Mouse (Mus musculus): ENCODE measurements around the gene Nckap5l.

DNA sequence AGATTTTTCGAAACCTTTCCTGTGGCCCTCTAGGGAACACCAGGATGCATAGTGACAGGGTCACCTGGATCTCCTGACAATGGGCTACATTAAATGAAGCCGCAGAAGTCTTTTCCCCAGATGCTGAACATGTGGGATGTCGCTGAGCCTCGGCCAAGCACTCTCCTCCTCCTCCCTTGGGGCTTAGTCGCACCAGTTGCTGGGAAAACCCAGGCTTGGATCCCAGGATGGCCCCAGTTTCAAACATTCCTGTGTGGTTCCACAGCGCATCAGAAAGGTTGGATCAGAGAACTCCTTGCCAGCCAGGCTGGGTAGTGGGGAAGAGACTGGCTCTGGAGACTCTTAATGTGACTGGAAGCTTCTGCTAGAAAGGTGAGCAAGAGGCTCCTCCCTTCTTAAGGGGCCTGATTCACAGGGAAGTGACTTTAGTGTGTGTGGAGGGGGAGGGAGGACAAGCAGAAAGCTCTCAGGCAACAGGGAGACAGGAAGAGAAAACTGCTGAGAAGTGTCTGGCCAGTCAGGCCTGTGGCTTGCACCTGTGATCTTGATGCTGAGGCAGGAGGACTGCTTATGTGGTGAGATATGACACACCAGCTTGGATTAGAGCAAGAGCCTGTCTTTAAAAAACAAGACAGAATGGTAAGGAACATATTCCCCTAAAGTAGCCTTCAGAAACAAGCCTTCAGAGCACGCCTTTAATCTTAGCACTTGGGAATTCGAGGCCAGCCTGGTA lies 18.4 kb downstream of the Nckap5l start:
- TF ChIP-seq CTCF (IDR thresholded peaks at IDR 0.05; ENCODE audit: low read depth) = no peak
- TF ChIP-seq EP300 (IDR thresholded peaks at IDR 0.05; ENCODE audit: low read depth) = no peak
